Mouse (Mus musculus) kidney, adult 2 months (tissue): ENCODE results near the gene Rptor.

ENCODE experiments used
- CTCF ChIP-seq: fragments of 200-500 bp; conservative IDR thresholded peaks from 2 replicates; pipeline ENCODE4 v1.5.1; 2011; ENCODE audit warnings: low read depth, mild to moderate bottlenecking, control low read depth, low read length, moderate library complexity, mixed read lengths; ENCODE audit not compliant: insufficient read depth, insufficient read length
- POLR2A ChIP-seq: fragments of 200-500 bp; IDR thresholded peaks from one replicate; pipeline ENCODE4 v1.6.1; 2011; ENCODE audit warnings: low read depth, low read length, control low read depth

DNA sequence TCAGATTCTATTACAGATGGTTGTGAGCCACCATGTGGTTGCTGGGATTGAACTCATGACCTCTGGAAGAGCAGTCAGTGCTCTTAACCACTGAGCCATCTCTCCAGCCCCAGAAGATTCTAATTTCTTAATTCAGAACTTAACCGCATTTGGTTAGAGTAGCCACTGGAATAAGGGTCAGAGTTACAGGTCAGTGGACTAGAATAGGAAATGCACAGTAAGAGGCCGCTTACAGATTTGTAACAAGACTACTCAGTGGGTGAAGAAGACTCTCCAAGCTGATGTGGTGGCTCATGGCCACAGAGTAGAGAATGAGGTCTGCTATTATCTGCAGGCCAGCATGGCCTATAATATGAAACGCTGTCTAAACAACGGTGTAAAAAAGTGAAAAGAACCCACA lies 300.2 kb downstream of the Rptor start:
- TF ChIP-seq CTCF, result no peak
- no peak for TF ChIP-seq POLR2A
